Mouse (Mus musculus) left cerebral cortex, postnatal 10 days (tissue): ENCODE measurements around the gene Abca3. TPM values are rescaled to one million over a fixed set of nuclear protein-coding genes. Genes with fewer than 3 reads are reported as not detected.
"Not testable (repeated sequence)": the region's sequence is repeated elsewhere in the genome, so short reads cannot be mapped to it uniquely, and the experiment has no call there.

Experiments
- DNase-seq, 2 experiments: peaks; one replicate each; pipeline ENCODE4 v3.0.0; 2021 to 2022; ENCODE audit warnings: low spot score in 2 of 2, mixed read lengths in 1 of 2; ENCODE audit errors: extremely low spot score in 1 of 2
- intact Hi-C: fragments of 180-260 bp; cut with DNase I; formaldehyde crosslinking; loops from one replicate; pipeline ENCODE4 v1.15.1; 2025
- total RNA-seq, 2 experiments: library from RNA; stranded (reverse); gene quantifications; 2 replicates each; pipeline ENCODE4 v1.2.3; 2021

The Abca3 gene
- total RNA-seq, 2 experiments from 2014 or later = 129 to 135 TPM

GRCm38 (mm10) chr17:24375094-24375712 lies 23.5 kb downstream of the Abca3 start:
- no peak for DNase-seq
- intact Hi-C loops = no loop called here

GRCm38 (mm10) chr17:24375886-24376285 lies 24.1 kb downstream of the Abca3 start:
- no peak for DNase-seq
- intact Hi-C loops = no loop called here

GRCm38 (mm10) chr17:24378496-24378895 lies 26.7 kb downstream of the Abca3 start:
- intact Hi-C loops = no loop called here
- no peak for DNase-seq

GRCm38 (mm10) chr17:24383789-24384188 lies 32.0 kb downstream of the Abca3 start:
- intact Hi-C loops = no loop called here
- no peak for DNase-seq

GRCm38 (mm10) chr17:24388711-24389110 lies 37.0 kb downstream of the Abca3 start:
- intact Hi-C loops = loop anchor here (5.0 kb wide), 1 partner anchor 216 kb away; no protein-coding TSS in a partner anchor
- no peak for DNase-seq

- intact Hi-C loops = loop anchor here (5.0 kb wide), 1 partner anchor 218 kb away; no protein-coding TSS in a partner anchor
- peak in 1 of 2 experiments; percentile 59 for DNase-seq
Observed at GRCm38 (mm10) chr17:24389865-24390264, 38.1 kb downstream of the Abca3 start.

GRCm38 (mm10) chr17:24391149-24391548 lies 39.4 kb downstream of the Abca3 start:
- no peak for DNase-seq
- intact Hi-C loops = no loop called here

GRCm38 (mm10) chr17:24393527-24393926 lies 41.8 kb downstream of the Abca3 start:
- no peak for DNase-seq
- intact Hi-C loops = no loop called here

GRCm38 (mm10) chr17:24394456-24394855 lies 42.7 kb downstream of the Abca3 start:
- intact Hi-C loops = no loop called here
- DNase-seq = no peak

GRCm38 (mm10) chr17:24402371-24402770 lies 50.6 kb downstream of the Abca3 start:
- no peak for DNase-seq

GRCm38 (mm10) chr17:24407116-24407803 lies 55.5 kb downstream of the Abca3 start:
- intact Hi-C loops = loop anchor here (5.0 kb wide), 1 partner anchor 40 kb away; no protein-coding TSS in a partner anchor
- DNase-seq = no peak

More at GRCm38 (mm10) chr17:24402371-24402770, 50.6 kb downstream of the Abca3 start:
- intact Hi-C loops = no loop called here

- peak in 1 of 2 experiments; percentile 49 for DNase-seq
- intact Hi-C loops = no loop called here
Observed at GRCm38 (mm10) chr17:24413557-24414211, 61.9 kb downstream of the Abca3 start.

- intact Hi-C loops = no loop called here
- peak; percentile 92 to 98 for DNase-seq
Observed at GRCm38 (mm10) chr17:24414230-24414976, 62.7 kb downstream of the Abca3 start, which contains the start of gene Rnps1. Gene Rnps1, plus strand, starts transcription at chr17:24414565.

GRCm38 (mm10) chr17:24415011-24415410 lies 63.3 kb downstream of the Abca3 start:
- no peak for DNase-seq
- intact Hi-C loops = no loop called here

GRCm38 (mm10) chr17:24416051-24416652 lies 64.4 kb downstream of the Abca3 start:
- DNase-seq = no peak
- intact Hi-C loops = no loop called here

GRCm38 (mm10) chr17:24423114-24423513 lies 71.4 kb downstream of the Abca3 start:
- intact Hi-C loops = no loop called here
- DNase-seq = no peak

- intact Hi-C loops = no loop called here
- no peak for DNase-seq
Observed at GRCm38 (mm10) chr17:24424489-24424888, 72.7 kb downstream of the Abca3 start.

GRCm38 (mm10) chr17:24425326-24425725 lies 73.6 kb downstream of the Abca3 start:
- DNase-seq, intact Hi-C loops: not testable (repeated sequence)

- no peak for DNase-seq
- intact Hi-C loops = no loop called here
Observed at GRCm38 (mm10) chr17:24425905-24426304, 74.2 kb downstream of the Abca3 start.
